Mouse (Mus musculus) heart, adult 11 months (tissue): ENCODE measurements around the gene Uvssa.

Experiments used
- DNase-seq: peaks from one replicate; pipeline ENCODE4 v3.0.0; 2022

Gene Uvssa

GRCm38 (mm10) chr5:33458132-33458622, 79.8 kb downstream of the Uvssa start:
- DNase-seq: no peak

DNA sequence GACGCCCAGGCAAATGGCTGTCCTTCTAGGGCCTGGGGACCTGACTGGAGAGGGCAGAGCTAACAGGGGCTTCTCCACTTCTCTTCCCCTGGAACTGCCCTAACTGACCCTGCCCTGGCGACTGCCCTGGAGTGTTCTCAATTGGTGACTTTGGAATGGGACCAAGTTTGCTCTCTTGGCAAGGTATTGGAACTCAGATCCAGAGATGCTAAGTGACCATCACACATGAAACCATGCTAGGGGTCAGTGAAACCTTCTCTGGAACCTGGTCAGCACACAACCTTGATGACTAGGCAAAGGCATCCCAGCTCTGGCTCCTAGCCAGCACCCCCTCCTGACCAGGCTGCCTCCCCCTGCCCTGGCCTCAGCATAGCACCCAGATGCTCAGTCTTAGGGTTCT, 80.8 kb downstream of the Uvssa start:
- DNase-seq: no peak

GRCm38 (mm10) chr5:33464390-33464789, 86.0 kb downstream of the Uvssa start:
- no peak for DNase-seq

DNA sequence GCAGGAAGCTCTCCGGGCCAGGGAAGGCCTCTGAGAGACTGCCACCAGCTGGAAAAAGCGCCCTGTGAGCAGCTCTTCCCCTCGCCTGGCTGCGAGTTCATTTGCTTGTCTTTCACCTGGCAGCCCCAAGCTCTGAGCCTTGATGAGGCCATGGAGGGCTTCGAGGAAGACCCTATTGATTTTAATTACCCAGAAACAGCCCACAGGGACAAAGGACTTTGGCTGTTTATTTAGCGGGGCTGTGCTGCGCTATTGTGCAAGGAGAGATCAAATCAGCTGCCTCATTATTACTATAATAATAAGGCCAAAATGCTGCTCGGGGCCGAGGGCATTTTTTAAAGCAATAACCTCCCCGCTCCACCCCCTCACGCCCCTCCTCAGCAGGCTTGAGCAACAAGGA, 87.1 kb downstream of the Uvssa start:
- no peak for DNase-seq
